Mouse (Mus musculus): ENCODE data around the gene Kcnc4.

GRCm38 (mm10) chr3:107506531-107506930 is 47.2 kb upstream of the Kcnc4 start:
- TF ChIP-seq CTCF (IDR thresholded peaks at IDR 0.05; ENCODE audit: low read depth) = no peak
- TF ChIP-seq EP300 (IDR thresholded peaks at IDR 0.05; ENCODE audit: low read depth) = no peak
